Mouse (Mus musculus): ENCODE results near the gene Rhpn2. TPM values are rescaled to one million over a fixed set of nuclear protein-coding genes. Genes with fewer than 3 reads are reported as not detected.
A peak's percentile ranks its signal among the peaks of the same experiment; 100 is the strongest.
"Not testable (repeated sequence)": the region's sequence is repeated elsewhere in the genome, so short reads cannot be mapped to it uniquely, and the experiment has no call there.

Gene Rhpn2
- polyA plus RNA-seq (2012; rRNA removed), result 7.2 and 7.4 TPM in 2 replicates

DNA sequence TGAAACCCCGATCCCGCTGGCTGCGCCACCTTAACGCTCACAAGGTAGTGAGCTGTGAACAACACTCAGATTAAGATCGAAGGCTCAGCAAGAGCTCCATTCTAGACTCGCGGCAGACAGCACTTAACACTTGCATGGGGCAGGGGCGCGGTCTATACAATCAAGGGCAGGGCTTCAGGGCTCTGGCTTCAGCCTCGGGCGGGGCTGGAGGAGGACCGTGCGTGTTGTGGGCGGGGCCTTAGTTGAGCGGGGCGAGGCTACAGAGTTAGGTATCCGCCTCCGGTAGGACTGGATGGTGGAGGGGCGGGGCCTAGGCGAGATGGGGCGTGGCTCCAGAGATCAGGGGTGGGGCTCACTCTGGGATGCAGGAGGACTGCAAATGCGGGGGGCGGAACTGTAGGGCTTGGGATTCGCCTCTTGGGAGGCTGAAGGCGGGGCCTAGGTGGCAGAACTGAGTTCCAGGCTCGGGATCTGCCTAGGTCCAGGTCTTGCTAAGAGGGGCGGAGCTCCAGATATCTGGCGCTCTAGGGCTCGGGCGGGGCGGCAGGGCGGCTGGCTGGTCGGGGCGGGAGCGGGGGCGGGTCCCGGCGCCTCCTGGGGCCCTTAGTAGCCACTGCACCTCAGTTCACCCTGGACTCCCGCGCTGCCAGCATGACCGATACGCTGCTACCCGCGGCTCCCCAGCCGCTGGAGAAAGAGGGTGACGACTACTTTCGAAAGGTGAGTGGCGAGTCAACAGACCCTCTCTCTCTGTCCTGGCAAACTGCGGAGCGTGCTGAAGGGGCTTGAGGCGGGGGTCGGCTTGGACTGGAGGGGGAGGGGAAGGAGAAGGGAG is at the start of gene Rhpn2:
TSS of gene Rhpn2 (plus strand) at position 479 of the 835 bp plus-strand sequence.
- peak; percentile 87 for DNase-seq (ENCODE audit: low read depth)

GRCm38 (mm10) chr7:35293464-35293863 is 40.5 kb upstream of the Rhpn2 start:
- DNase-seq (ENCODE audit: low read depth), result no peak

DNA sequence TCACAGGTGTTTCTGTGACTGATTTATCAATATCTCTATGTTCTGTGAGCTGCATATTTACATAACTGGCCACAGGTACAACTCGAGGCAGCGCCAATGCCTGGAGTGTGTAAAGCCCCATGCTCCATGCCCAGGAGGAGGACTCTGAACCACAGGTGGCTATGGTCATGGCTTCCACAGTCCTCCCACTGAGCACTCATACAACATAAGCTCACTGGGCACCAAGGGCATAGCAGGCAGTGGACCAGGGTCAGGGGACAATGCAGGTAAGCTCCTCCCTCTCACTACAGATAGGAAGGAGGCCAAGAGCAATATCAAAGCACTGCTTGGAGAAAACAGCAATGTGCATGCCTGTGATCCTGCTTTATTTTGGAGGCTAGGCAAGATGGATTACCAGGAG is 38.3 kb upstream of the Rhpn2 start:
- DNase-seq (ENCODE audit: low read depth), result no peak

GRCm38 (mm10) chr7:35297886-35298285 is 36.1 kb upstream of the Rhpn2 start:
- DNase-seq (ENCODE audit: low read depth), result no peak

GRCm38 (mm10) chr7:35299656-35300055 is 34.3 kb upstream of the Rhpn2 start:
- DNase-seq (ENCODE audit: low read depth), result no peak

GRCm38 (mm10) chr7:35300792-35301191 is 33.2 kb upstream of the Rhpn2 start:
- no peak for DNase-seq (ENCODE audit: low read depth)

DNA sequence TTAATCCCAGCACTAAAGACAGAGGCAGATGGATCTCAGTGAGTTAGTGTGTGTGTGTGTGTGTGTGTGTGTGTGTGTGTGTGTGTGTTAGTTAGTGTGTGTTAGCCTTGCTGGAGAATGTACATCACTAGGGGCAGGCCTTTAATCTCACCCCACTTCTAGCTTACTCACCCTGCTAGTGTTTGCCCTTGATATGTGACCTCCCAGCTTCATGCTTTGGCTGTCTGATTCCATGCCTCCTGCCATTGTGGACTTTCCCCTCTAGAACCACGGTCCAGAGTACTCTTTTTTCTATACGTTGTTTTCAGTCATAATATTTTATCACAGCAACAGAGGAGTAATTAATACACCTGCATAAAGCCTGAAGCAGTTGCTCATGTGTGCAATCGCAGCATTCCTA is 22.8 kb upstream of the Rhpn2 start:
- no peak for DNase-seq (ENCODE audit: low read depth)

DNA sequence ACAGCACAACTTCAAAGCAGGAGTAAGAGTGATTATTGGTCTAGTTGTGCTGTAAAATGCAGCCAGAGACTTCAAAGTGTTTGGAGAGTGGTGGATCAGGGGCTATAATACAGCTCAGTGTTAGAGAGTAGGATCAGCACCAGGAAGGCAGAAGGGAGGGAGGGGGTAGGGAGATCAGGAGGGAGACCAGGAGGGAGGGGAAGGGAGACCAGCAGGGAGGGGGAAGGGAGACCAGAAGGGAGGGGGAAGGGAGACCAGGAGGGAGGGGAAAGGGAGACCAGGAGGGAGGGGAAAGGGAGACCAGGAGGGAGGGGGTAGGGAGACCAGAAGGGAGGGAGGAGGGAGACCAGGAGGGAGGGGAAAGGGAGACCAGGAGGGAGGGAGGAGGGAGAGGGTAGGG is 19.8 kb upstream of the Rhpn2 start:
- DNase-seq (ENCODE audit: low read depth), result no peak

GRCm38 (mm10) chr7:35317729-35318609 is 16.0 kb upstream of the Rhpn2 start, which contains the start of gene Gpatch1:
Gpatch1 (minus strand) TSS chr7:35318440.
- no peak for DNase-seq (ENCODE audit: low read depth)

DNA sequence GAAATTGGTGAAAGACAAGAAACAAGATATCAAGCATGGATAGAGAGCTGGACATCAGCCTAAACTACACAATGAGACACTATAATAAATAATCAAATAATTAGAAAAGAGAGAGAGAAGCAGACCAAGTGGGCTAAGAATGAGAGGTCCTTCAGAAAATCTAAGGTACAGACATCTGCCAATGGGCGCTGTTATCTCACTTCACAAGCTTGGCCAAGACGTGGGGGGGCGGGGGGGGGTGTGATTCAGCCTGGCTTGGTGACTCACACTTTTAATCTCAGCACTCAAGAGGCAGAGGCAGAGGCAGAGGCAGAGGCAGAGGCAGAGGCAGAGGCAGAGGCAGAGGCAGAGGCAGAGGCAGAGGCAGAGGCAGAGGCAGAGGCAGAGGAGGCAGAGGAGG is 14.7 kb upstream of the Rhpn2 start:
- DNase-seq (ENCODE audit: low read depth), result not testable (repeated sequence)

DNA sequence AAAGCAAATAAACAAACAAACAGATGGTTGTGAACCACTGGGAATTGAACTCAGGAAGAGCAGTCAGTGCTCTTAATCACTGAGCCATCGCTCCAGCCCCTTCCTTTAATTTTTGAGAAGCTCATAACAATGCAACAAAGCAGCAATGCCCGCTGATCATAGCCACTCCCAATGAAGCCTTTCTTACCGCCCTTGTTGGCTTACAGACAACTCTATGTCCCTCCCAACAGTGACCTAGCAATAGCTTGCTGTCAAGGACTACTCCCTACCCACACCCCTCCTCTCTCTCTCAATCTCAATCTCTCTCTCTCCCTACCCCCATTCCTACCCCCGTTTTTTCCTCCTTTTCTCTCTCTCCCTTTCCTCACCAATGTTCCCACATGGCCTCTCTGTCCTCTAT is 14.2 kb upstream of the Rhpn2 start:
- no peak for DNase-seq (ENCODE audit: low read depth)

- DNase-seq (ENCODE audit: low read depth), result no peak
Measured at GRCm38 (mm10) chr7:35322161-35322560, 11.8 kb upstream of the Rhpn2 start.

- no peak for DNase-seq (ENCODE audit: low read depth)
Measured at GRCm38 (mm10) chr7:35322732-35323420, 11.1 kb upstream of the Rhpn2 start.

- DNase-seq (ENCODE audit: low read depth), result no peak
Measured at GRCm38 (mm10) chr7:35331590-35331989, 2.4 kb upstream of the Rhpn2 start.

- no peak for DNase-seq (ENCODE audit: low read depth)
Measured at GRCm38 (mm10) chr7:35333231-35333651, 729 bp upstream of the Rhpn2 start.

DNA sequence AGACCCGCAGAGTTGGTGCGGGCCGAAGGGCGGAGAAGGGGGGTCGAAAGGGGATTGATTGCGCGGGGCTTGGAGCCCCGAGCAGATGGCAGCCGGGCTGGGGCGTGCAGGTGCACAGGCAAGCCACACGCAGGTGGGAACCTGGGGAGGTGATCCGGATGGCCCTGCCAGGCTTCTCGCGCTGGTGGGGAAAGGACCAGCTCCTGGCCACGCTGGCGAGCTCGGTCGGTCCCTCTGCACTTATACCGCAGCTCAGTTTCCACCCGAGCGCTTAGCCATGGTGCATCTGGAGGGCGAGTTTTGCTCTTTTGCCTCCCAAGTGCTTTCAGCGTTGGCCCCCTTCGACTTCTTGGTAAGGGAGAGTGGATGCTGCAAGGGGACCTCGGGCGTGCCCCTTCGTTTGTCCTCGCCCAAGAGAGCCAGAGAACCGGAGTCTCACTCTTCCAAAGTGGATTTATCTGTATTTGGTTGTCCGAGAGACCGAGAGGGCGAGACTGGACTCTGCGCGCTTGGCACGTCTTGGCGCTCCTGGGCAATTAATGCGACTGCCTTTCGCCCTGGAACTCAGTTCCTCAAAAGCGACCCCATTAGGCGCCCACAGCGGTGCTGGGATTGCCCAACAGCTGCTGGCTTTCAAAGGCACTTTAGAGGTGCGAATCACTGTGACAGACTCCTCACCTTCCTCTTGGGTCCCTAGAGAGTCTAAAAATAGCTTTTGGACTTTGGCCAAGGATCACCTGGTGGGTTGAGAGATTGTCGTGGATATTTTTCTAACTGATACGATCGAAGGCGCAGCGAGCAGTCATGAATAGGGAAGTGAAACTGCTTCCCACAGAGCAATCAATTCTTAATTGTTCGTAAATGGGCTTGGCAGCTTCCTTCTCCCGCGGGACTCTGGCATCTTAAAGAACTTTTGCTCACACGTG is 820 bp downstream of the Rhpn2 start:
- no peak for DNase-seq (ENCODE audit: low read depth)

DNA sequence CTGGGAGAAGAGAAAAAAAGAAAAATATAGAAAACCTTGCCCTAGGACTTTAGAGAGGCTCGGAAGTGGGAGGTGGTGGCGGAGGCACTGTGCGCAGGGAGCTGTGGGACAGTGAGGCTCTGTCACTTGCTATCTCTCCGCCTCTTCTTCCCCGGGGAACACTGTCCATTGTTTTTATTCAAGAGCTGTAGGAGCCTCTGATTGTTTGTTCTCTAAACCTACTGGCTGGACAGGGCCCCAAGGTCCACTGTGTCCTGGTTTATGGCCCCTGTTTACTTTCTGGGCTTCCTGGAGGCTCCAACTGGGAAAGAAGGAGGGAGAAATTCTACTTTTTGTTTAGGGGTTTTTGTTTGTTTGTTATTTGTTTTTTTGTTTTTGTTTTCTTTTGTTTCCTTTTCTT is 6.2 kb downstream of the Rhpn2 start:
- no peak for DNase-seq (ENCODE audit: low read depth)

DNA sequence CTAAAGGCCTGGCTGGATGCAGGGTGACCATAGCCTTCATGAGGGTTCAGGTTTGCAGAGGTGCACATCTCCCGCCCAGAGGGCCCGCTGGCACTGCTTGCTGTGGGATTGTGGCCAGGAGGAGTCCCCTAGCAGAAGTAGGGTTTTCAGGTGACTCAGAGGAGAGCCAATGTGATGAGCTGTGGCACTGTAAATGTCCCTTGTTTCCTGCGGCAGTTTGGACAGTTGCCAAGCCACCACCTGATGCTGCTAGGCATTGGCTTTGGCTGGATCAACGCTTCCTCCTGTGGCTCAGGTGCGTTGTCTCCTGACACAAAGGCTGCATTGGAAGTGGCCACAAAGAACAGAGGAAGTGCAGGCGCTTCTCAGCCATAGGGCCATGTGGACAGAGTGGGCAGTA is 7.3 kb downstream of the Rhpn2 start:
- no peak for DNase-seq (ENCODE audit: low read depth)

DNA sequence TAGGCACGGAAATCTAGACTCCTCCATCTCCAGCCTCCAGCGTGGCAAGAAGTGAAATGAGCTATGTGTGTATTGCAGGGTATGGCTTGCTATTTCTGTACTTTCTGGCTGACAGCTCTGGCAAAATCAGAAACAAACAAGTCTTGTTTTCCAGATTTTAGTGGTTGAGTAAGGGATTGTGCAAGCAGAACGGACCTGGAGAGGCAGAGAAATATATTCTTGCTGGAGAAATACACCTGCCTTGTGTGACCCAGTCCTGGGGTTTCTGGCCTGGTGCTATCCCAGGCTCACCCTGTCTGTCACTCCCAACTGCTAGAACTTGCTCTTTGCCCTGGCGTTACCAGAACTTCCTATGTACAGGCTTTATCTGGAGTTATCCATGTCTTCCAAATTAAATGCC is 8.5 kb downstream of the Rhpn2 start:
- DNase-seq (ENCODE audit: low read depth), result no peak

GRCm38 (mm10) chr7:35344785-35345330 is 10.9 kb downstream of the Rhpn2 start:
- no peak for DNase-seq (ENCODE audit: low read depth)

All from gonadal fat pad, adult 2 months (tissue).